Mouse (Mus musculus): ENCODE measurements around the gene Klf16.

- TF ChIP-seq CTCF (conservative IDR thresholded peaks at IDR 0.05; ENCODE audit: low read length) (no peak), POU5F1 (IDR thresholded peaks at IDR 0.05; ENCODE audit: borderline replicate concordance, low read length) (no peak)
These were observed 16.5 kb downstream of the Klf16 start for GRCm38 (mm10) chr10:80560621-80561020.
